Mouse (Mus musculus): ENCODE data around the gene Abca13. TPM values are rescaled to one million over a fixed set of nuclear protein-coding genes. Genes with fewer than 3 reads are reported as not detected.

Gene Abca13
- polyA plus RNA-seq, 1 experiment = 0.15 TPM

DNA sequence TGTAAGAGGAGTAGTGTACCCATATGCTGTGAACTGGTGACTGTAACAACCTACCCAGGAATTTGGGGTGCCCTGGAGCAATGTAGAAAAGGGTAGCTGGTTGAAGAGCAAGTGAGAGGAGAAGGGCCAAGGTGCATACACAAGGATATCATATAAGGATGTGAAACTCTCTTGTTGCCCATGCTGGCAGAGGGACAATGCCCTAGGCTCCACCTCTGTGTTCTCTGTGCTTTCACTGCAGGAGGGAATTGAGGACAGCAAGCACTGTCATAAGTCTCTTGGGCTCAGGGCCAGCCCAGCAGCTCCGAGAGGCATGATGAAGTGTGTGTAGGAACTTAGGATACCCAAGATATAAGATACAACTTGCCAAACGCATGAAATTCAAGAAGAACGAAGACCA lies 225.2 kb downstream of the Abca13 start:
- no peak overlapping the region for H3K27ac ChIP-seq (ENCODE audit: control insufficient read depth, insufficient read depth, low read length)
- WGBS = 86% methylated on average over 3 of the region's 3 CpGs
- TF ChIP-seq POLR2A (IDR thresholded peaks at IDR 0.05; ENCODE audit: control insufficient read depth, extremely low read depth, insufficient read depth, low read length, poor library complexity) (no peak), CTCF (IDR thresholded peaks at IDR 0.05; ENCODE audit: borderline replicate concordance, control insufficient read depth, extremely low read depth, insufficient read depth, low read length, poor library complexity) (no peak)
- no peaks in the 10 kb centered on the region for H3K4me1 ChIP-seq (replicated peaks; ENCODE audit: control insufficient read depth, insufficient read depth, low read length)
- no peak overlapping the region for H3K4me3 ChIP-seq (ENCODE audit: control insufficient read depth, insufficient read depth, low read length)
- no peaks in the 10 kb centered on the region for H3K27me3 ChIP-seq (ENCODE audit: control insufficient read depth, insufficient read depth, low read length)
- H3K36me3 ChIP-seq (ENCODE audit: control insufficient read depth, insufficient read depth, low read length) = no peaks in the 10 kb centered on the region
- DNase-seq = no peak

DNA sequence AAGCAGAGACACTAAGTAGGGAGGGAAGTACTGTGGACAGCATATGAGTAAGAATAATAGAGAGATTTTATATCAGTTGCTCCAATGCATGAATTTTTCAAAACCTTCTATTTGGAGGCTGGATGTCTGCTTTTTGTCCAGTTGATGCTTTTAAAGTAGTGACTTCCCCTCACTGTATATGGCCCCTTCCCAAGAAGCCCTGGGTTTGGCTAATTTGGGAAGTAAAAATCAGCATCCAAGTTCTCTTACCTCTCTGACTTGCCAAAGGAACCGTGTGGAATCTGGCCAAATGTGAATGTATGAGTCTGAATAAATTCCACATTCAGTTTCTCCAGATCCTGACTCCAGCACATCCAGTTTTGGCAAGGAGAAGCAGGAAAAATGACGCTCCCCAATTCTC lies 228.5 kb downstream of the Abca13 start:
- Histone ChIP-seq H3K36me3 (ENCODE audit: control insufficient read depth, insufficient read depth, low read length) (no peaks in the 10 kb centered on the region), H3K27ac (ENCODE audit: control insufficient read depth, insufficient read depth, low read length) (no peak overlapping the region), H3K4me3 (ENCODE audit: control insufficient read depth, insufficient read depth, low read length) (no peak overlapping the region), H3K4me1 (replicated peaks; ENCODE audit: control insufficient read depth, insufficient read depth, low read length) (no peaks in the 10 kb centered on the region), H3K27me3 (ENCODE audit: control insufficient read depth, insufficient read depth, low read length) (no peaks in the 10 kb centered on the region)
- 67% methylated on average over 2 of the region's 2 CpGs for WGBS
- TF ChIP-seq CTCF (IDR thresholded peaks at IDR 0.05; ENCODE audit: borderline replicate concordance, control insufficient read depth, extremely low read depth, insufficient read depth, low read length, poor library complexity) = no peak
- TF ChIP-seq POLR2A (IDR thresholded peaks at IDR 0.05; ENCODE audit: control insufficient read depth, extremely low read depth, insufficient read depth, low read length, poor library complexity) = no peak
- no peak for DNase-seq

DNA sequence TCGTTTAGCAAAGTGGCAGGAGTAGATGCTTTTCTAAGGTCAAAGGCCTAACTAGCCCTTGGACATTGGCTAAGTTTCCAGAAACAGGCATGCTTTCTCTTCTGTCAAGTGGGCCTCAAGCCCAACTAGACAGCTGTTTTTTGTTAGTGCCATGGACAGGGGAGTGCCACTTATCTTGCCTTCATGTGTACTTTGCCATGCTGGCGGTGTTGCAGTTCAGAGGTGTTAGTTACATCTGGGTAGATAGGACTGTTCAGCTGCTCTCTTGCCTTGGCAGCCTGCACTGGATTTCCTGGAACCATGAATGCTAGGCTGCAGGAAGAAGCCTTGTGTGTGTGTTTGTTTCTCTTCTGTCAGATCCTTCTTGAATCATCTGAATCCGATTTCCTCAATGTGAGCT lies 235.7 kb downstream of the Abca13 start:
- DNase-seq = no peak
- WGBS = 86% methylated on average over 3 of the region's 3 CpGs
- no peak overlapping the region for H3K27ac ChIP-seq (ENCODE audit: control insufficient read depth, insufficient read depth, low read length)

DNA sequence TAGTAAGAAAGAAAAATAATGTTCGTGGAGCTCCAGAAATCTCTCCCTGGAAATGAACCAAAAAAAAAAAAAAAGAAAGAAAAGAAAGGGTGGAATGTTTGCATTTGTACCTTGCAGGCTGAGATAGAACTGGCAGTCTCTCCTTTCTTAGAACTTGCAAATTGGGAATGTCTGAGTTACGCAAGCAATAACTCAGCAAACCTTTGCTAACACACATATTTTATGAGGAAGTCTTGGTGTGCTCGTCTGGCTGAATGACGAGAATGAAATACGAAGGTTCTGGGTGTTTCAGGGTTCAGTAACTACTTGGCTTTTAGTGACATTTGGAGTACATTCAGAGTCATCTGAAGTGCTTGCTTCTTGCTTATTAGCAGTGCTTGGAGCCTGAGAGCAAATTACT lies 241.1 kb downstream of the Abca13 start:
- DNase-seq = no peak
- Histone ChIP-seq H3K4me3 (ENCODE audit: control insufficient read depth, insufficient read depth, low read length) (no peak overlapping the region), H3K36me3 (ENCODE audit: control insufficient read depth, insufficient read depth, low read length) (no peaks in the 10 kb centered on the region), H3K4me1 (replicated peaks; ENCODE audit: control insufficient read depth, insufficient read depth, low read length) (no peaks in the 10 kb centered on the region), H3K27ac (ENCODE audit: control insufficient read depth, insufficient read depth, low read length) (no peak overlapping the region), H3K27me3 (ENCODE audit: control insufficient read depth, insufficient read depth, low read length) (no peaks in the 10 kb centered on the region)
- TF ChIP-seq POLR2A (IDR thresholded peaks at IDR 0.05; ENCODE audit: control insufficient read depth, extremely low read depth, insufficient read depth, low read length, poor library complexity) (no peak), CTCF (IDR thresholded peaks at IDR 0.05; ENCODE audit: borderline replicate concordance, control insufficient read depth, extremely low read depth, insufficient read depth, low read length, poor library complexity) (no peak)
- WGBS = 79% methylated on average over 5 of the region's 5 CpGs

More for the DNA sequence above, 235.7 kb downstream of the Abca13 start:
- no peaks in the 10 kb centered on the region for H3K27me3 ChIP-seq (ENCODE audit: control insufficient read depth, insufficient read depth, low read length)
- H3K4me3 ChIP-seq (ENCODE audit: control insufficient read depth, insufficient read depth, low read length) = no peak overlapping the region
- TF ChIP-seq CTCF (IDR thresholded peaks at IDR 0.05; ENCODE audit: borderline replicate concordance, control insufficient read depth, extremely low read depth, insufficient read depth, low read length, poor library complexity) (no peak), POLR2A (IDR thresholded peaks at IDR 0.05; ENCODE audit: control insufficient read depth, extremely low read depth, insufficient read depth, low read length, poor library complexity) (no peak)
- no peaks in the 10 kb centered on the region for H3K36me3 ChIP-seq (ENCODE audit: control insufficient read depth, insufficient read depth, low read length)
- no peaks in the 10 kb centered on the region for H3K4me1 ChIP-seq (replicated peaks; ENCODE audit: control insufficient read depth, insufficient read depth, low read length)

DNA sequence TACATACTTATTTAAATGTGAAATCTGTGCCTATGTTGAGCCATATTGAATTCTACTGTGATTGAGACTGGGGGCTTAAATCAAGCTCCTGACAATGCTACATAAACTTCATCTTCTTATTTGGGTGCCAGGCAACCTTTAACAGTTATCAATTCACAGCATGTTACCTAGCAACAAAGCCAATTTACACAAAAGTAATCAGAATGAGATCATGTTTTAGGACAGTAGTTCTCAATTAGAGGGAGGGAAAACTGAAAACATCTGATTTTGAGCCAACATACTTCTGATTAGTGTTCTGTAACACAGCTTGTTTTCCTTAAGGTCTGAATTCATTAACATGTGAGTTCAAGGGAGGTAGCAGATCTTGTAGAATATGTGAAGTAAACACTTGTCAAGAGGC lies 244.9 kb downstream of the Abca13 start:
- no peaks in the 10 kb centered on the region for H3K27me3 ChIP-seq (ENCODE audit: control insufficient read depth, insufficient read depth, low read length)
- no peak for DNase-seq

DNA sequence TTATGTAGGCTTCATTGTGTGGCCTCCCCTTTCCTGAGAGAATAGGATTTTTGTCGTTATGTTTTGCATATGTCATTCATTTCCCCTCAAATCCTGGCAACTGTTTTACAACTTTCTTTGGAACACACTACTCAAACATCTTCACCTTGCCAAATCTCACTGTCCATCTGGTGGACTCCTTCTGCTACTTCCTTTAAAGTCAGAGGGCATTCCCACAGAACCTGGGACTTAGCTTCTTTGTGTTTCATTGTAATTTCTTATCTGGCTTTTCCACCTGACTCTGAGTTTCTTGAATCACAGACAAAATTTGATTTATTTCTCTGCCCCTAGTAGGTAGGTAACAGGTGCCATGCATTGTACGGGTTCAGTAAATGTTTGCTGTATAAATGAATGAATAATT lies 248.0 kb downstream of the Abca13 start:
- H3K27ac ChIP-seq (ENCODE audit: control insufficient read depth, insufficient read depth, low read length) = no peak overlapping the region
- H3K27me3 ChIP-seq (ENCODE audit: control insufficient read depth, insufficient read depth, low read length) = no peaks in the 10 kb centered on the region
- H3K4me3 ChIP-seq (ENCODE audit: control insufficient read depth, insufficient read depth, low read length) = no peak overlapping the region
- H3K4me1 ChIP-seq (replicated peaks; ENCODE audit: control insufficient read depth, insufficient read depth, low read length) = no peaks in the 10 kb centered on the region
- DNase-seq = no peak
- no peaks in the 10 kb centered on the region for H3K36me3 ChIP-seq (ENCODE audit: control insufficient read depth, insufficient read depth, low read length)
- TF ChIP-seq CTCF (IDR thresholded peaks at IDR 0.05; ENCODE audit: borderline replicate concordance, control insufficient read depth, extremely low read depth, insufficient read depth, low read length, poor library complexity) (no peak), POLR2A (IDR thresholded peaks at IDR 0.05; ENCODE audit: control insufficient read depth, extremely low read depth, insufficient read depth, low read length, poor library complexity) (no peak)
- WGBS = 29% methylated on average over 2 of the region's 2 CpGs

More for the DNA sequence above, 244.9 kb downstream of the Abca13 start:
- TF ChIP-seq CTCF (IDR thresholded peaks at IDR 0.05; ENCODE audit: borderline replicate concordance, control insufficient read depth, extremely low read depth, insufficient read depth, low read length, poor library complexity) = no peak
- TF ChIP-seq POLR2A (IDR thresholded peaks at IDR 0.05; ENCODE audit: control insufficient read depth, extremely low read depth, insufficient read depth, low read length, poor library complexity) = no peak
- H3K4me1 ChIP-seq (replicated peaks; ENCODE audit: control insufficient read depth, insufficient read depth, low read length) = no peaks in the 10 kb centered on the region
- H3K36me3 ChIP-seq (ENCODE audit: control insufficient read depth, insufficient read depth, low read length) = no peaks in the 10 kb centered on the region
- no peak overlapping the region for H3K27ac ChIP-seq (ENCODE audit: control insufficient read depth, insufficient read depth, low read length)
- H3K4me3 ChIP-seq (ENCODE audit: control insufficient read depth, insufficient read depth, low read length) = no peak overlapping the region

DNA sequence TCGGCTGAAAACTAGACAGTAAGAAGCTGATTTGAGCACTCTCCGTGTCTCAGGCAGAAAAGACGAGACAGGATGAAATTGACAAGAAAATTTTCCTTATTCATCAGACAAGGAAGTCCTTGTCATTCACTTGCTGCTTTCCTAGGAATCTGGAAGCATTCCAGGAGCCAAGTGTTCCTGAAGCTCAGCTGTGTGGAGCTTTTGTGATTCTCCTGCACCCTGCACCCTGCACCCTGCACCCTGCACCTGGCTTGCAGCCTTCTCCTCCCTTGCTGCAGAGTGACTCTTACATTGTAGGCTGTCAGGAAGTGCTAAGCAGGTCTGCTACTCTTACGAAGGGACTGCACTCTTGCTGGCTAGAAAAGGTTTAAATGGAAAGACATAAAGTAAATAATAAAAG lies 249.4 kb downstream of the Abca13 start:
- Histone ChIP-seq H3K4me1 (replicated peaks; ENCODE audit: control insufficient read depth, insufficient read depth, low read length) (no peaks in the 10 kb centered on the region), H3K27me3 (ENCODE audit: control insufficient read depth, insufficient read depth, low read length) (no peaks in the 10 kb centered on the region), H3K36me3 (ENCODE audit: control insufficient read depth, insufficient read depth, low read length) (no peaks in the 10 kb centered on the region), H3K27ac (ENCODE audit: control insufficient read depth, insufficient read depth, low read length) (no peak overlapping the region), H3K4me3 (ENCODE audit: control insufficient read depth, insufficient read depth, low read length) (no peak overlapping the region)
- no peak for DNase-seq
- 85% methylated on average over 4 of the region's 4 CpGs for WGBS
- TF ChIP-seq CTCF (IDR thresholded peaks at IDR 0.05; ENCODE audit: borderline replicate concordance, control insufficient read depth, extremely low read depth, insufficient read depth, low read length, poor library complexity) (no peak), POLR2A (IDR thresholded peaks at IDR 0.05; ENCODE audit: control insufficient read depth, extremely low read depth, insufficient read depth, low read length, poor library complexity) (no peak)

All from thymus, adult 2 months (tissue).